Mouse (Mus musculus) E14TG2a.4 (cell line): Measurements from ENCODE around the gene Slc15a4.

Experiments
- H3K27me3 ChIP-seq: 2 replicates; pipeline ENCODE4 v1.6.1; 2014; ENCODE audit warnings: low read length, control low read depth; ENCODE audit not compliant: insufficient read depth
- H3K36me3 ChIP-seq: 2 replicates; pipeline ENCODE4 v1.6.1; 2014; ENCODE audit warnings: low read length, control low read depth; ENCODE audit not compliant: insufficient read depth
- H3K4me1 ChIP-seq: replicated peaks from 2 replicates; pipeline ENCODE4 v1.6.1; 2014; ENCODE audit warnings: low read depth, low read length, control low read depth
- H3K4me3 ChIP-seq: replicated peaks from 2 replicates; pipeline ENCODE4 v1.5.1; 2014; ENCODE audit warnings: mild to moderate bottlenecking, low read length
- H3K9me3 ChIP-seq: 2 replicates; pipeline ENCODE4 v1.6.1; 2014; ENCODE audit warnings: low read length, control low read depth
- CTCF ChIP-seq: conservative IDR thresholded peaks from 2 replicates; pipeline ENCODE4 v1.5.1; 2014; ENCODE audit warnings: low read length
- NANOG ChIP-seq: IDR thresholded peaks from 2 replicates; pipeline ENCODE4 v1.6.1; 2014; ENCODE audit warnings: borderline replicate concordance, low read length, mixed read lengths
- POU5F1 ChIP-seq: IDR thresholded peaks from 2 replicates; pipeline ENCODE4 v1.6.1; 2014; ENCODE audit warnings: low read length, borderline replicate concordance

The Slc15a4 gene

GRCm38 (mm10) chr5:127632167-127633145 is at the start of gene Slc15a4, which contains the start of gene Glt1d1:
TSS of gene Slc15a4 (minus strand) at chr5:127632897.
TSS of gene Glt1d1 (plus strand) at chr5:127632262.
- H3K4me1 ChIP-seq, result peaks cover 45% of the 10 kb centered on the region
- peaks cover 19% of the 10 kb centered on the region for H3K36me3 ChIP-seq
- H3K9me3 ChIP-seq, result no peaks in the 10 kb centered on the region
- 0 out of 2 replicates have a peak, but pooled peaks cover 4% of the 10 kb centered on the region for H3K27me3 ChIP-seq
- peak within 1 kb of the TSS; percentile 96 for H3K4me3 ChIP-seq
- no peak for TF ChIP-seq CTCF
- TF ChIP-seq POU5F1, result no peak
- TF ChIP-seq NANOG, result no peak

DNA sequence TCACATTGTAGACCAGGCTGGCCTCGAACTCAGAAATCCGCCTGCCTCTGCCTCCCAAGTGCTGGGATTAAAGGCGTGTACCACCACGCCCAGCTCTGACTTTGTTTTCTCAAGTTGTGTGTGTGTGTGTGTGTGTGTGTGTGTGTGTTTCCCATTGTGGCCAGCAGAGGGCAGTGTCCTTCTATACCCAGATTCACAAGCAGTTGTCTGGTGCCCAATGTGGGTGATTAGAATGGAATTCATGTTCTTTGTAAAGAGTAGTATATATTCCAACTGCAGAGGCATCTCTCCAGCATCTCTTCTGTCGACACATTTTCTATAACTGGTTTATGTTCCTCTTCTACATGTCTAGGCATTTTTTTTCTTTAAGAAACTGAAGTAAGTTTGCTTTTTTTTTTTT is 45.8 kb upstream of the Slc15a4 start:
- Histone ChIP-seq H3K4me1 (peaks cover 24% of the 10 kb centered on the region), H3K9me3 (peaks cover 22% of the 10 kb centered on the region), H3K36me3 (peaks cover 74% of the 10 kb centered on the region), H3K27me3 (no peaks in the 10 kb centered on the region), H3K4me3 (no peak overlapping the region)
- no peak for TF ChIP-seq NANOG
- TF ChIP-seq CTCF, result no peak
- TF ChIP-seq POU5F1, result no peak

GRCm38 (mm10) chr5:127677561-127677960 is 44.9 kb upstream of the Slc15a4 start:
- peaks cover 22% of the 10 kb centered on the region for H3K9me3 ChIP-seq
- no peaks in the 10 kb centered on the region for H3K27me3 ChIP-seq
- TF ChIP-seq NANOG (no peak), CTCF (peak; percentile 49)
- H3K4me3 ChIP-seq, result no peak overlapping the region
- H3K4me1 ChIP-seq, result peaks cover 18% of the 10 kb centered on the region
- H3K36me3 ChIP-seq, result peaks cover 74% of the 10 kb centered on the region

- Histone ChIP-seq H3K36me3 (peaks cover 72% of the 10 kb centered on the region), H3K4me3 (no peak overlapping the region), H3K4me1 (peaks cover 23% of the 10 kb centered on the region), H3K9me3 (peaks cover 18% of the 10 kb centered on the region), H3K27me3 (no peaks in the 10 kb centered on the region)
- no peak for TF ChIP-seq NANOG
- peak; percentile 69 for TF ChIP-seq CTCF
- no peak for TF ChIP-seq POU5F1
Measured at GRCm38 (mm10) chr5:127673913-127674312, 41.2 kb upstream of the Slc15a4 start.

- peaks cover 56% of the 10 kb centered on the region for H3K4me1 ChIP-seq
- H3K36me3 ChIP-seq, result peaks cover 72% of the 10 kb centered on the region
- no peak for TF ChIP-seq POU5F1
- TF ChIP-seq CTCF, result no peak
- no peak for TF ChIP-seq NANOG
- H3K27me3 ChIP-seq, result no peaks in the 10 kb centered on the region
- peaks cover 9% of the 10 kb centered on the region for H3K9me3 ChIP-seq
- 0 out of 2 replicates have a peak overlapping the region, but pooled peaks have one; percentile 10 for H3K4me3 ChIP-seq
Measured at GRCm38 (mm10) chr5:127660979-127661378, 28.3 kb upstream of the Slc15a4 start.

GRCm38 (mm10) chr5:127660267-127660666 is 27.6 kb upstream of the Slc15a4 start:
- H3K4me1 ChIP-seq, result peaks cover 56% of the 10 kb centered on the region
- TF ChIP-seq NANOG, result no peak
- no peak for TF ChIP-seq POU5F1
- no peak for TF ChIP-seq CTCF
- H3K9me3 ChIP-seq, result peaks cover 9% of the 10 kb centered on the region
- no peaks in the 10 kb centered on the region for H3K27me3 ChIP-seq
- H3K4me3 ChIP-seq, result no peak overlapping the region
- peaks cover 67% of the 10 kb centered on the region for H3K36me3 ChIP-seq

GRCm38 (mm10) chr5:127659312-127659711 is 26.6 kb upstream of the Slc15a4 start:
- Histone ChIP-seq H3K4me3 (no peak overlapping the region), H3K9me3 (peaks cover 9% of the 10 kb centered on the region), H3K27me3 (no peaks in the 10 kb centered on the region), H3K4me1 (peaks cover 51% of the 10 kb centered on the region), H3K36me3 (peaks cover 60% of the 10 kb centered on the region)
- TF ChIP-seq POU5F1 (no peak), CTCF (peak; percentile 84)

GRCm38 (mm10) chr5:127658257-127658656 is 25.6 kb upstream of the Slc15a4 start:
- Histone ChIP-seq H3K27me3 (no peaks in the 10 kb centered on the region), H3K4me1 (peaks cover 41% of the 10 kb centered on the region), H3K9me3 (peaks cover 9% of the 10 kb centered on the region), H3K4me3 (no peak overlapping the region), H3K36me3 (peaks cover 60% of the 10 kb centered on the region)
- TF ChIP-seq NANOG (no peak), CTCF (peak; percentile 51)
